Mouse (Mus musculus) fat pad, adult 2 months (tissue): ENCODE results near the gene Hoxd3.

Experiments
- DNase-seq: peaks from one replicate; pipeline ENCODE4 v3.0.0-alpha.2; 2011; ENCODE audit warnings: low read depth, low spot score; ENCODE audit errors: extremely low read depth

Gene Hoxd3

DNA sequence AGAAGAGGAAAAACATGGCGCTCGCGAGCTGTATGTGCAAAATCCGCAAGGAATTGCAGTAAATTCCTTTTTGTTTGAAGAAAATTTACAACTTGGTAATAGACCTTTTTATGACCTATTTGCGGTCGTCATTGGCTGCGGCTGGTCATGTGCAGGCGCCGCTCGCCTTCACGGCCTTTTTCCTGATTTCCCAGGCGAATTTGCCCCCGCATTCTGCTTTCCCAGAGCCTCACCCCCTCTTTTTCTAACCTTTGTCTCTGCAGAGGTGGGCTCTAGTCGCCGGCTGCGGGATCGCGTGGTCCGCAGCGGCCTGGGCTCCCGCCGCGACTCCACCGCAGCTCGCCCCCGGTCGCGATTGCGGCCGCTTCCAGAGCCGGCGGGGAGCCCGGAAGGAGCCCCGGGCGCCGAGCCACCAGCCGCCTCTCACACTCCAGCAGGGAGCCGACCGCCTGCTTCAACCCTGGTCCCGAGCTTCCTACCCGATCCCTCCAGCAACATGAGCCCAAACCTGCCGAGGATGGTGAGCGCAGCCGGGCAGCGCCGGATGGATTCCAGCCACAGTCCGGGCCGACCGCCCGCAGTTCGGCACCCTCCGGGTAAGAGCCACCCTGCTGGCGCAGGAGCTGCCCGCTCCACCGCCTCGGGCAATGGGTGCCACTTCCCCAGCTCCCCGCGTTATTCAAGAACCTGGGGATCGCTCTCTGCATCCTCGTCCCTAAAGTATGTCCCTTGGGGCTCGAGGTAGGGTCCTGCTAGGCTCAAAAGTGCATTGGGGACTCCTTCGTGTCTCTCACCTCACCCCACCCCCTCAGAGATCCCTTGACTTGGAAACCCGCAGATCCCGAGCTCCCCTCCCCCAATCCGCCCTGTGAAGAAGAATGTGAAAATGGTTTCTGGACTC is at the start of gene Hoxd3, which contains the start of gene Hoxd4:
Gene Hoxd3 (plus strand): TSS at position 207 of the 901 bp plus-strand sequence.
Gene Hoxd4 (plus strand): TSS at position 209 of the 901 bp plus-strand sequence.
- DNase-seq = no peak

DNA sequence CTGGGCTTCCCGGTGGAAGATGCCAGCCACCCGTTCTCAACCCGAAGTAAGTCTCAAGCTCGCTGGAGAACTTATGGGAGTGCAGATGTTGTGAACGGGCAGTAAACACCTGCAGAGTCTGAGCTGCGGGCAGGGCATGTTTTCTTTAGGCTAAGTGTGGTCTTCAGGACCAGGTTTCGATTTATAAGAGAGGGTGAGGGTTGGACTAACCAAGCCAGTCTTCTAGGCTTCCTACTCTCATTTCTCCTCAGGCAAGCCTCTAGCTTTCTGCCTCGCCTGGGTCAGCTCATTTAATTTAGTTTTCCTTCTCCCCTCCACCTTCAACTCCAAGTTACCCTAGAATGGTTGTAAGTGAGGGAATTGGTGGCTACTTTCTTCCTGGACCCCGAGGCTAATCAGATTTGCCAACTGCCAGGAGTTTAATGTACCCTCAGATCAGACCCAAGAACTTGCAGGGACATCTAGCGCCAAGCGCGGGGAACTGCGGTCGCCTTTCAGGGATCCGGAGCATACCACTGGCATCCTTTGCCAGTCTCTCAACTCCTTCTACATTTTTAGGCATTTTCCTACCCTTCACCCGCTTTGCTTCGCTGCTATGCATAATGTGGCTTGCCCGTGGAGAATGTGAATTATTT is 48.3 kb upstream of the Hoxd3 start:
- DNase-seq = no peak

DNA sequence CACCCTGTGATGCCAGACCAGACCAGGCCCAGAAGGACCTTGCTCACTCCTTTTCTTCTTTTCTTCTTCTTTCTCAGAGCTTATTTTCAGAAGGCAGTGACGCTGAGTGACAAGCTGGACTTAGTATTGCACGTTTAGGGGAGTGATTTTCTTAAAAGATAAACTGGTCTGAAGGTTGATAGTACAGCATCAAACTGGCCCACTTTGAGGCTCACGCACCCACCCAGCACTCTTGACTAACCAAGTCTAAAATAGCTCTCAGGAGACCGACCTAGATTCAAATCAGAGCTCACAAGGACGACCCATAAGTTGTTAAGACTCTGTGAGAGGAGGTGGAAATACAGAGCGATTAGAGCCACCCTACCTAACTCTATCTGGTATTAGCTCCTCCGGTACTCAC is 45.3 kb upstream of the Hoxd3 start:
- DNase-seq = no peak

DNA sequence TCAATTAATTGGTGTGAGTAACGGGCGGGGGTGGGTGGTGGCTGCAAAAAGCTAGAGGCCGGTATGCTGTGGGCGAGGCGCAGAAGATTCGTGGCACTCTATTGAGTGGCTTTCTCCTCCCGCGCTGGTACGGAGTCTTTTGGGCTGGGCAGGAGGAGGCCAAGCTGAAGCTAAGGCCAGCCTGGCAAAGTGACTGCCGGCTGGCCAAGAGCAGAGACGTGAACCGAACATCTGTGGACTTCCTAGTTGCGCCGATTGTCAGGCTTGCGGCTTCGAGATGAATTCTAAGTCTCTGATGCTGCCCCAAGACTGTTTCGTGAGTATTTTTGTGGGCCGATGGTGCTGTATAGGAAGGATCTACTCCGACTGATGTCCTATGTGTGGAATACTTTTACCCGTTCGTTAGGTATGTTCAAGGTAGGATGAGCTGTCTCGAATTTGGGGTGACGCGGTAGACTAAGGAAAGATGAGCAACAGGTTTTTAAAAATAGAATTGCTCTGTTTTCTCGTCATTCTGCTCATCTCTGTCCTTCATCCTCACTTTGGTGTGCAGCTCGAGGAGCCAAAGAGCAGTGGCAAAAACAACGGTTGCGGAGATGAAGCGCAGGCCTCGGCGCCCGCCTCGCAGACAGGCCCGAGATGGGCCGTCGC is 44.4 kb upstream of the Hoxd3 start:
- DNase-seq = no peak

DNA sequence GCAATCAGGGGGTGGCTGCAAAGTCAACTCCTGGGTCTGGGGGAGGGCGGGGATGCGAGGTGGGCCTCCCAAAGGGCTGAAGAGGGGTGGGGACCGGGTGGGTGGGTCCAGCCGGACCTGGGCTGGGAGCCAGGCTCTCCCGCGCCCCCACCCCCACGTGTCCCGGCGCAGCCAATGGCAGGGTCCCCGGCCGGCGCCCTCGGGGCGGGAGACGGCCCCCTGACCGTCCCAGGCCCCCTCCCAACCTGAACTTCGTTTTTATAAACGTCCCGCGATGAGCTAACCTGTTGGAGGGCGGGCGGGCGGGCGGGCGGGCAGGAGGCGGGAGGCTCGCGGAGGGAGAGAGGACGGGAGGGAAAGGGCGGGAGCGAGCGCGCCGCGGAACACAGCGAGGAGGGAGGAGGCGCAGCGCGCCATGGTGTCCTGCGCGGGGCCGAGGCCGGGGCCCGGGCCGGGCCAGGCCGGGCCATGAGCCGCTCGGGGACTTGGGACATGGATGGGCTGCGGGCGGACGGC is 43.8 kb upstream of the Hoxd3 start, which contains the start of gene Hoxd13:
Gene Hoxd13 (plus strand): TSS at position 469 of the 516 bp plus-strand sequence.
- no peak for DNase-seq

DNA sequence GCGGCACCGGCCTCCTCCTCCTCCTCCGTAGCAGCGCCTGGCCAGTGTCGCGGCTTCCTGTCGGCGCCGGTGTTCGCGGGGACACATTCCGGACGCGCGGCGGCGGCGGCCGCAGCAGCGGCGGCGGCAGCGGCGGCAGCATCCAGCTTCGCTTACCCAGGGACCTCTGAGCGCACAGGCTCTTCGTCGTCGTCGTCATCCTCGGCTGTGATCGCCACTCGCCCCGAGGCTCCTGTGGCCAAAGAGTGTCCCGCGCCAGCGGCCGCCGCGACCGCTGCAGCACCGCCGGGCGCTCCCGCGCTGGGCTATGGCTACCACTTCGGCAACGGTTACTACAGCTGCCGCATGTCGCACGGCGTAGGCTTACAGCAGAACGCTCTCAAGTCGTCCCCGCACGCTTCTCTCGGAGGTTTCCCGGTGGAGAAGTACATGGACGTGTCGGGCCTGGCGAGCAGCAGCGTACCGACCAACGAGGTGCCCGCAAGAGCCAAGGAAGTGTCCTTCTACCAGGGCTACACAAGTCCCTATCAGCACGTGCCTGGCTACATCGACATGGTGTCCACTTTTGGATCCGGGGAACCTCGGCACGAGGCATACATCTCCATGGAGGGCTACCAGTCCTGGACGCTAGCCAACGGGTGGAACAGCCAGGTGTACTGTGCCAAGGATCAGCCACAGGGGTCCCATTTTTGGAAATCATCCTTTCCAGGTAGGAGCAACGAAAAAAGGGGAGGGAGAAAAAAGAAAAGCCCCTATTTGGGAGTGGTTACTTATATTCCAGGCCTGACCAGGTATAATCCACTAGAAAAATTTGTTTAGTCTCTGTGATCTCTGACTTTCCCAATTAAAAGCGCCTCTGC is 43.1 kb upstream of the Hoxd3 start:
- DNase-seq = no peak

DNA sequence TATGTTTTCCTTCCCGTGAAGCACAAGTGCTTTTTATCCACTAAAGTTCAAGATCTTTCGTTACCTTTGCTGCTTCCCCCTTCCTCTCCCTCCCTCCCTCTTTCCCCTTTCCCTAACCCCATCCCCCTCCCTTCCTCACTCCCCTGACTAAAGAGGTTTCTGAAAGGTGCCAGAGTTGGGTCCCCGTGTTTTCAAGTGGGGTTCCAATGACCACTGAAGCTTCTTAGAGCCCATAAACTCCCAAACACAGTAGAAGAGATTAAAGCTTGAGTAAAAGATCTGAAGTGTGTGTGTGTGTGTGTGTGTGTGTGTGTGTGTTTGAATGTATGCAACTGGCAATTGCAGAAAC is 42.5 kb upstream of the Hoxd3 start:
- DNase-seq = no peak

DNA sequence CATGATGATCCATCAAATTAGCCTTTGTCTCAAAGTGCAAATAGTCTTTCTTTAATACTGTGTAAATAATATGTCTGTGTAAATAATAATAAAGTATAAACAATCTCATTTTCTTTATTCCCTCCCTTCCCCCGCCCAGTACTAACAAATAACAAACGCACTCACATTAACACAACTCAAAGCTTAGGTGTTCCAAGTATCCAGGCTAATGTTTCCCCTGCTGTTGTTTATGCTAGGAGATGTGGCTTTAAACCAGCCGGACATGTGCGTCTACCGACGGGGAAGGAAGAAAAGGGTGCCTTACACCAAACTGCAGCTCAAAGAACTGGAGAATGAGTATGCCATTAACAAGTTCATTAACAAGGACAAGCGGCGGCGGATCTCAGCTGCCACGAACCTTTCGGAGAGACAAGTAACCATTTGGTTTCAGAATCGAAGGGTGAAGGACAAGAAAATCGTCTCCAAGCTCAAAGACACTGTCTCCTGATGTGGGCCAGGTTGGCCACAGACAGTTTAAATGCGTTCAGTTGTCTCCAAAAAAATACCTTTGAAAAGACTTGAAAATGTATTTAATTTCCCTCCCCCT is 42.0 kb upstream of the Hoxd3 start:
- no peak for DNase-seq

DNA sequence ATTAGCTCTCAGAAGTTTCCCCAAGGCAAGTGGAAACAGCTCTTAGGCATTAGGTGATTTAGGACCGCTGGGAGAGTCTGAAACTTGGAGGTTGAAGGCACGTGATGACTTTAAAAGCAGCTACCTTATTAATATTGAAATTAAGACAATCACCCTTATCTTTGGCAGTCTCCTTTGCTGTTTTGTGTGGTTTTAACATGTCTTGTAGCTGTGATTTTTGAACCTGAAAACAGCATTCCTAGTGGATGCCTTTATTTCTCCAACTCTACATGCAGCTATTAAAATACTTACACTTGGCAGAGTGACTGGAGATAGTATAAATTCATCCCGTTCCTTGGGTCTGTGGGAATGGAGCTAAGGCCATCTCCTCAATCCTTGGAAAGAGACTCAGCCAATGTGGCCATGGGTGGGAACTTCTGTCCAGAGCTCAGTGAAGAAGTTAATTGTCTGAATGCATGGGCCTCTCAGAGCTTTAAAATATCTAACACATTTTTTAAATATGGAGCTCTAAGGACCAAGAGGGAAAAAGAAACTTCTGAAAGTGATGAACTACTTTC is 41.0 kb upstream of the Hoxd3 start:
- DNase-seq = no peak

DNA sequence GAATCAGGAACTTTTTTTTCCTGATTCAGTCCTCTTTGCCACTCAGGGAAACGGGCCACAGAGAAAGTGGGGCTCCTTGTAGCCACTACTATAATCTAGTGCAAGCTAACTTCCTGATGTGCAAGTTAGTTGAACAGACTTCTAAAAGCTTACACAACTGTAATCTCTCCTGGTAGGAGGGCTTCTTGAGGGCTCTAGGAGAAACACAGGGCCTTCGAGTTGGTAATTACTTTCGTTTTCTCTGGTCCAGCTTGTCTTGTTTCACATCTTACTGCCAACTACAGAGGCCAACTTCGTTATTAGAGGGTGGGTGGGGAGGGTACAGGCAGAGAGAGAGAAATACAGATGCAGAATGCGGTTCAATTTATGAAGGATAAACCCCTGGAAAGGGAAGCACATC is 39.9 kb upstream of the Hoxd3 start:
- DNase-seq = no peak

DNA sequence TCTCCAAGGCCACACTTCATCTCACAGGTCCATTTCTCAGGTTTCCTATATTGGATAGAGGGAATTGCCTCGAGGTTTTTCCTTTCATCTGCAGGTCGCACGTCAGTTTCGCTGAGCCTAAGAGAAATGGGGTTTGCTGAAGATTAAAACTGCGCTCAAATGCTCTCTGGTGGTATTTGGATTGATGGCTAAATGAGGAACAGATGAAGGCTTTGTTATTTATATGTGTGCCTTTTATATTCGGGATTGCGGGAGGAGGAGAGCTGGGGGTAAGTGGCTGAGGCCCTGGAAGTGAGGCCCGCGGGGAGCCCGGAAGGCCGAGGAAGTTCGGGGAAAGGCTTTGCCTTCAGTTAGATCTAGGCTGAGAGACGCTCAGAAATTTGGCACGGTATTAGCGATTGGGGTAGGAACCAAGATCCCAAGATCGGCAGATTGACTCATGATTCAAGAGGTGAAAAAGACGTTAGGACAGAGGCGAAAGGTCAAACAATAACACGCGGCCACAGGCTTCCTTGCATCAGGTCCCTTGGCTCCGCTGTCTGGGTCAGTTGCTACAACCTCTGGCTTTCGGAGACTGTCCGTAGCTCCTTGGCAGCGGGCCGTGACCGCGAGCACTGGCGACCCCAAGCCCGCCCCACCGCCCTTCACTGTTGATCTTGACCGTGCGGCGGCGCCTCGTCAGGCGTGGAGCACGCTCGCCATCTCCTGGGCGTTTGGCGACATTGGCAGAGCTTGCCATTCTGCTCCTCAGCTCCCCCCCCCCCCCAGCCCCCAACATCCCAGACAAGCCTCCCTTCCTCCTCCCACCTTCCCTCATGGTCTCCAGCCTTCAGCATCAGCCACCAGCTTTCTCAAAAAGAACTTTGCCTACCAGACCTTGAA is 39.0 kb upstream of the Hoxd3 start:
- DNase-seq = no peak

DNA sequence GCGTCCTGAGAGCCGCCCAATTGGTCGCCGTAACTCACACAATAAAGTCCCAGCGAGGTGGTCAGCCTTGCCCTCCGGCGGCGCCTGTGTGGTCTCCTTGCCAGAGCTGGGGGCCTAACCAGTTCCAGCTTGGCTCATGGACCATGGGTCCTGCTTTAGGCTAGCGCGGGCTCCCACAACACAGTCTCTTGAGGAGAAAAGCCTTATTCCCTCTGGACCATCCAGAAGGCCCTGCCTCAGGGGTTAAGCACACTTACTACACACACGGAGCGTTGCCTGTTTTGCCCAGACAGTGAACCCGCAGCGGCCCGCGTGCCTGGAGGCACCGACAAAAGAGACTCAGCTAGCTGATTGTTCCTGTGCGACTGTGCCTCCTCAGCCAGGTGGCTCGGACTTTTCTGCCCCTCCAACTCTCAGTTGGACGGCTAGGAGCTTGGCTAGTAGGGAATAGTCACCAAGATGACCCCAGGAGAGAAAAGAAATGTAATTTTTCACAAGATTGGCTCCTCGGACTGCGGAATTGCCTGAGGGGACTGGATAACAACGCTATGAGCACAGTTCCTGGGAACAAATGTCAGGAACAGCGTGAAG is 37.8 kb upstream of the Hoxd3 start:
- no peak for DNase-seq

DNA sequence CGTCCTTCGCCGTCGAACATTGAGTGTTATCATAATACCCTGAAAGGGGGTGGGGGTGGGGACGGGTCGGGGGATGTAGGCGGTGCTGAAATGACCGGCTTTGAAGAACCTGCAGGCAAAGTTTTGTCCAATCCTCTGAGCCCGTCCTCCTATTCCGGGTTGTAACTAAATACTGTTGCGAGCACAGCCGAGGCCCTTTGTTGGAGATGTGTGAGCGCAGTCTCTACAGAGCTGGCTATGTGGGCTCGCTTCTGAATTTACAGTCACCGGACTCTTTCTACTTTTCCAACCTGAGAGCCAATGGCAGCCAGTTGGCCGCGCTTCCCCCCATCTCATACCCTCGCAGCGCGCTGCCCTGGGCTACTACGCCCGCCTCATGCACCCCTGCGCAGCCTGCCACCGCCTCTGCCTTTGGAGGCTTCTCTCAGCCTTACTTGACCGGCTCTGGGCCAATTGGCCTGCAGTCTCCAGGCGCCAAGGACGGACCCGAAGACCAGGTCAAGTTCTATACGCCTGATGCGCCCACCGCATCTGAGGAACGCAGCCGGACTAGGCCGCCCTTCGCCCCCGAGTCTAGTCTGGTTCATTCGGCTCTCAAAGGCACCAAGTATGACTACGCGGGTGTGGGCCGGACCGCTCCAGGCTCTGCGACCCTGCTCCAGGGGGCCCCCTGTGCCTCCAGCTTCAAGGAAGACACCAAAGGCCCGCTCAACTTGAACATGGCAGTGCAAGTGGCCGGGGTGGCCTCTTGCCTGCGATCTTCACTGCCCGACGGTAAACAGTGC is 36.7 kb upstream of the Hoxd3 start, which contains the start of gene Hoxd12:
Gene Hoxd12 (plus strand): TSS at position 133 of the 785 bp plus-strand sequence.
- no peak for DNase-seq

DNA sequence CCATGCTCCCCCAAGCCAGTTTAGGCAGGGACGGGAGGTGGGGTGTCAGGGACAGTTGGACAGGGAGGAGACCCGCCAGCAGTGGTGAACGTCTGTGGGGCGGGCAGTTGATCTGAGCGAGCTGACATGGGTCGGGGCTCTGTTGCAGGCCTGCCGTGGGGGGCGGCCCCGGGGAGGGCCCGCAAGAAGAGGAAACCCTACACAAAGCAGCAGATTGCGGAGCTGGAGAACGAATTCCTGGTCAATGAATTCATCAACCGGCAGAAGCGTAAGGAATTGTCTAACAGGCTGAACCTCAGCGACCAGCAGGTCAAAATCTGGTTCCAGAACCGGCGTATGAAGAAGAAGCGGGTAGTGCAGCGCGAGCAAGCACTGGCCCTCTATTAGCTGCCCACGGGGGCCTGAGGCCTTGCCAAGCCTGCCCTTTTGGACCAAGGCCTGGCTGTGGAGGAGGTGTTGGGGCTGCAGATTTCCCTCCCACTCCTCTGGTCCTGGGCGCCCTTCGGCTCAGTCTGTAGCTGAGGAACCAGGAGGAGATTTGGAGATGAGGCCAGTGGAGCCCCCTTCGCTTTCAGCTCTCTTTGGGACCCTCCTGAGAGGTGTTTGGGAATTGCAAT is 36.0 kb upstream of the Hoxd3 start:
- DNase-seq = no peak

DNA sequence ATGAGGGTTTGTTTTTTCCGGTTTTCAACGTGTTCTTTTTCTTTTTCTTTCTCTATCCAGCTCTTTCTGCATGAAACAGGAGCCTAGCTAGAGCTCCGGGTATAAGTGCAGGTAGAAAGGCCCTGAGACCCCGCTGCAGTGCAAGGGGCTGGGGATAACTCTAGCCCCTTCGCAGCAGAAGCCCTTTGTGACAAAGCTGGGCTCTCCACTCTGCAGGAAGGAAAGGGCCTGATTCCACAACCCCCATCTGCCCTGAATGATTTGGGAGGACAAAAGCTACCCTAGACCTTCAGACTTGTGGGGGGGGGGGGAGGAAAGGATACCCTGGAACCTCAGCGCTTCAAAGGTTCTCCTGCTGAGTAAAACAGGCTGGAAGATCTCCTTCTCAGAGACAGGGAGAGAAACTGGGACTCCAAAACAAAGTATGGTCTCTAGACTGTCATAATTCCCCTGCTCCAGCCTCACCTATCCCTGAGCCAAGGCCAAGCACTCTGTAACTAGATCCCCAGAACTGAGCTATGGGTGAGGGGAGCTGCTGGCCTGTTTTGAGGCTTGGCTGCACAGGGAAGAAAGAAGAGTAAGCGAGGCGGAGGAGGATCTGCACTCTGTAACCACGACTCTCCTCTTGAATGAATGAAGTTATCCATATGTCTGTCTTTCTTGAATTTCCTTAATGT is 35.2 kb upstream of the Hoxd3 start:
- DNase-seq = no peak

DNA sequence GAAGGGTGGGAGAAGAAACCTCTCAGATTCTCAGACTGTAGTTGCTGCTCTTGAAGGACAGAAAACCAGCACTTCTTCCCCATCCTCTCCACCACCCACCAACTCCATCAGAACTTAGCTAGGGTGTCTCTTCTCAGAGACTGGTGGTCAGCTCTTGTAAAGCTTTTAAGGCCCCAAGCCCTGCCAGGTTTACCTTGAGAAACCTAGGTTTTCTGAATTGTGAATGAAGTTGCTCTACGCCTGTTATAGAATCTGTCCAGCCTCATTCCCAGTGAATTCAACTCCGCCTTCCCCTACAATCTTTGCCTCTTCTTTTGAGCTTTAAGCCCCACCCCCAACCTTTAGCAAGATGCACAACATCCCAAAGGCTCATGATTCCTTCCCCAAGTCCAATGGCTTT is 34.6 kb upstream of the Hoxd3 start:
- no peak for DNase-seq
